Mouse (Mus musculus) spleen, adult 2 months (tissue): ENCODE measurements at regions not wholly inside any gene's neighbourhood (a gene's known extent, or its start where the extent isn't known, plus 50 kb on each side); places are given as distances from the start of the nearest gene placed in this dataset.

ENCODE experiments used
- DNase-seq, 2 experiments: peaks; one replicate each; pipeline versions ENCODE4 v3.0.0 to v3.0.0-alpha.2; 2012 to 2021; ENCODE audit warnings: low spot score in 2 of 2, low read depth in 1 of 2
- H3K27ac ChIP-seq: fragments of 200-500 bp; 2 replicates; pipeline ENCODE4 v1.5.1; 2012; ENCODE audit warnings: low read length, inconsistent platforms; ENCODE audit not compliant: insufficient read depth
- H3K27me3 ChIP-seq: fragments of 200-500 bp; 2 replicates; pipeline ENCODE4 v1.6.1; 2012; ENCODE audit warnings: mild to moderate bottlenecking, moderate library complexity, low read length, inconsistent platforms; ENCODE audit not compliant: control insufficient read depth, insufficient read depth
- H3K36me3 ChIP-seq: fragments of 200-500 bp; 2 replicates; pipeline ENCODE4 v1.6.1; 2012; ENCODE audit warnings: mild to moderate bottlenecking, low read length, inconsistent platforms; ENCODE audit not compliant: control insufficient read depth, insufficient read depth
- H3K4me1 ChIP-seq: fragments of 200-500 bp; 2 replicates; pipeline ENCODE4 v1.6.1; 2011; ENCODE audit warnings: inconsistent platforms; ENCODE audit not compliant: control insufficient read depth, insufficient read depth, insufficient read length
- H3K4me3 ChIP-seq: fragments of 200-500 bp; 2 replicates; pipeline ENCODE4 v1.5.1; 2011; ENCODE audit warnings: mild to moderate bottlenecking, inconsistent platforms; ENCODE audit not compliant: insufficient read depth, insufficient read length; ENCODE audit errors: extremely low read depth
- CTCF ChIP-seq: fragments of 200-500 bp; IDR thresholded peaks from 2 replicates; pipeline ENCODE4 v1.5.1; 2011; ENCODE audit warnings: mild to moderate bottlenecking, inconsistent platforms; ENCODE audit not compliant: insufficient read depth, insufficient read length, insufficient replicate concordance; ENCODE audit errors: extremely low read depth
- POLR2A ChIP-seq: fragments of 200-500 bp; IDR thresholded peaks from 2 replicates; pipeline ENCODE4 v1.6.1; 2011; ENCODE audit warnings: low read depth, low read length, inconsistent platforms
- WGBS: fragments of 180-500 bp; shearing (Covaris S2); methylation state at CpG from one replicate; pipeline ENCODE4 v1.1.7; 2018; 5-methylcytosine and 5-hydroxymethylcytosine counted together

- H3K27me3 ChIP-seq, result no peaks in the 10 kb centered on the region
- 58% methylated on average over 19 of the region's 19 CpGs for WGBS
- no peaks in the 10 kb centered on the region for H3K4me1 ChIP-seq
- no peak for DNase-seq
- H3K4me3 ChIP-seq, result no peak overlapping the region
- no peaks in the 10 kb centered on the region for H3K36me3 ChIP-seq
- H3K27ac ChIP-seq, result no peak overlapping the region
- no peak for TF ChIP-seq CTCF
- no peak for TF ChIP-seq POLR2A
Observed at GRCm38 (mm10) chr15:25135471-25136262, 277.9 kb downstream of the Basp1 start.

GRCm38 (mm10) chr15:25130096-25130495 is 283.5 kb downstream of the Basp1 start:
- no peak for DNase-seq
- WGBS, result 86% methylated on average over 6 of the region's 6 CpGs

GRCm38 (mm10) chr15:25129572-25129971 is 284.0 kb downstream of the Basp1 start:
- no peak for DNase-seq
- Histone ChIP-seq H3K4me3 (no peak overlapping the region), H3K27me3 (no peaks in the 10 kb centered on the region), H3K36me3 (no peaks in the 10 kb centered on the region), H3K4me1 (no peaks in the 10 kb centered on the region), H3K27ac (no peak overlapping the region)
- 84% methylated on average over 5 of the region's 5 CpGs for WGBS
- TF ChIP-seq CTCF, result no peak
- no peak for TF ChIP-seq POLR2A

More at GRCm38 (mm10) chr15:25130096-25130495, 283.5 kb downstream of the Basp1 start:
- Histone ChIP-seq H3K27ac (no peak overlapping the region), H3K4me1 (no peaks in the 10 kb centered on the region), H3K27me3 (no peaks in the 10 kb centered on the region), H3K4me3 (no peak overlapping the region), H3K36me3 (no peaks in the 10 kb centered on the region)
- TF ChIP-seq POLR2A (no peak), CTCF (no peak)

- 54% methylated on average over 4 of the region's 4 CpGs for WGBS
- Histone ChIP-seq H3K4me3 (no peak overlapping the region), H3K27ac (no peak overlapping the region), H3K27me3 (no peaks in the 10 kb centered on the region), H3K36me3 (no peaks in the 10 kb centered on the region), H3K4me1 (no peaks in the 10 kb centered on the region)
- DNase-seq, result no peak
- TF ChIP-seq POLR2A (no peak), CTCF (no peak)
Observed at GRCm38 (mm10) chr15:25120441-25120840, 293.1 kb downstream of the Basp1 start.

GRCm38 (mm10) chr15:25117980-25118379 is 295.6 kb downstream of the Basp1 start:
- no peak for DNase-seq
- Histone ChIP-seq H3K27ac (no peak overlapping the region), H3K36me3 (no peaks in the 10 kb centered on the region), H3K4me1 (no peaks in the 10 kb centered on the region), H3K27me3 (no peaks in the 10 kb centered on the region), H3K4me3 (no peak overlapping the region)
- TF ChIP-seq POLR2A (no peak), CTCF (no peak)
- 45% methylated on average over 3 of the region's 3 CpGs for WGBS

GRCm38 (mm10) chr15:25102727-25103126 is 310.8 kb downstream of the Basp1 start:
- no peak for DNase-seq
- TF ChIP-seq POLR2A, result no peak
- TF ChIP-seq CTCF, result no peak
- 37% methylated on average over 5 of the region's 5 CpGs for WGBS
- no peaks in the 10 kb centered on the region for H3K27me3 ChIP-seq
- no peak overlapping the region for H3K4me3 ChIP-seq
- H3K27ac ChIP-seq, result no peak overlapping the region
- H3K36me3 ChIP-seq, result no peaks in the 10 kb centered on the region
- H3K4me1 ChIP-seq, result no peaks in the 10 kb centered on the region

- Histone ChIP-seq H3K27me3 (no peaks in the 10 kb centered on the region), H3K4me3 (no peak overlapping the region), H3K36me3 (no peaks in the 10 kb centered on the region), H3K4me1 (no peaks in the 10 kb centered on the region), H3K27ac (no peak overlapping the region)
- WGBS, result 72% methylated on average over 6 of the region's 6 CpGs
- TF ChIP-seq POLR2A (no peak), CTCF (no peak)
- no peak for DNase-seq
Observed at GRCm38 (mm10) chr15:25093758-25094157, 319.8 kb downstream of the Basp1 start.
